Mouse (Mus musculus): Measurements from ENCODE around the gene Tubb4a. TPM values are rescaled to one million over a fixed set of nuclear protein-coding genes. Genes with fewer than 3 reads are reported as not detected.

Gene Tubb4a
- total RNA-seq, 2 experiments from 2014 or later, result not detected

DNA sequence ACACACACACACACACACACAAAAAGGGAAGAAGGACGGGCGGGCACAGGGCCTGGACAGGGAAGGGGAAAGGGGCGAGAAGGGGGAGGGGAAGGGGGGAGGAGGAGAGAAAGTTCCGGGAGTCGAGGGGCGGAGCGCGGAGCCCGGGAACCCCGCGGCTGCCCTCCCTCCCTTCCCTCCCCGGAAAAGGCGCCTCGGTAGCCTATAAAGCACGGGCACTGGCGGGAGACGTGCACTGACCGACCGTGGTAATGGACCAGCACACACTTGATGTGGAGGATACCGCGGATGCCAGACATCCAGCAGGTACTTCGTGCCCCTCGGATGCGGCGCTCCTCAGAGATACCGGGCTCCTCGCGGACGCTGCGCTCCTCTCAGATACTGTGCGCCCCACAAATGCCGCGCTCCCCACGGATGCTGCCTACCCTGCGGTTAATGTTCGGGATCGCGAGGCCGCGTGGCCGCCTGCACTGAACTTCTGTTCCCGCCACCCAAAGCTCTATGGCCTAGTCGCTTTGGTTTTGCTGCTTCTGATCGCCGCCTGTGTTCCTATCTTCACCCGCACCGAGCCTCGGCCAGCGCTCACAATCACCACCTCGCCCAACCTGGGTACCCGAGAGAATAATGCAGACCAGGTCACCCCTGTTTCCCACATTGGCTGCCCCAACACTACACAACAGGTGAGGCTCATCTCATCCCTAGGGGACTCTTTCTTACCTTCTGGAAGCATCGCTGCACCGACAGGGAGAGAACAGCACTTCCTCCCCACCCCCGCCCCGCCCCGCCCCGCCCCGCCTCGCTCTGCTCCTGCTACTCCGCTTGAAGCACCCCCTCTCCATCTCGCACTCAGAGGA, 17.8 kb upstream of the Tubb4a start, which contains the start of gene Tnfsf9:
Gene Tnfsf9 (plus strand): TSS at position 145 of the 854 bp plus-strand sequence.
- no peak for ATAC-seq (replicated peaks; ENCODE audit: low FRiP score, poor library complexity, severe bottlenecking)

DNA sequence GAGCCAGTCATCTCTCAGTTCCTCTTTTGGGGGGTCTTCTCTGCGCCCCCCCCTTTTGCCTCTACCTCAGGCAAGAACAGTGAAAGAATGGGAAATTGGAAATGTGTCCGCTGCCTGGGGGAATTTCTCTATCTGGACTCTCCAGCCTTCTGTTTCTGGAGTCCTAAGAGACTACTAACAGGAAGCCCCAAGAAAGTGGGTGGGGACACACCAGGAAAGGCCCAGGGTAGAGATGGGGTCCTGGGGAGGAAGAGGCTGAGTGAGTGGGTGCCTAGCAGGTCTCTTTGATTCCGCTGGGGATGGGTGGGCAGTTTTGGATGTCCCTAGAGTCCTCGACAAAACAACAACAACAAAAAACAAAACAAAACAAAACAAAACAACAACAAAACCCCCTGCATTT, 16.9 kb upstream of the Tubb4a start:
- ATAC-seq (replicated peaks; ENCODE audit: low FRiP score, poor library complexity, severe bottlenecking), result no peak

DNA sequence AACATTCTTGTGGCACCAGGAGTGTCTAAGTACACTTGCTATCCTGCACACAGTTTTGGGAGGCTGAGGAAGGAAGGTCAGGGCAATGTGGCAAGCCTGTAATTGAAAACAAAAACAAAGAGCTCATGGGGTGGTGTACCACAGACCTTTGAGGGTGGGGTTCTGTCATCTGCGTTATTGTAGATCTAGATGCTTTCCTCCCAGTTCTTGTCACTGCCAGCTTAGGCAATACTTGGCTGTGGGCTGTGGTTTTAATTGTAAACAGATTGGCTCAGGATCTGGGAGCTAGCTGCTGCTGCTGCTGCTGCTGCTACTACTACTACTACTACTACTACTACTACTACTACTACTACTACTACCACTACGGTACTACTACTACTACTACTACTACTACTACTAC, 14.7 kb upstream of the Tubb4a start:
- no peak for ATAC-seq (replicated peaks; ENCODE audit: low FRiP score, poor library complexity, severe bottlenecking)

DNA sequence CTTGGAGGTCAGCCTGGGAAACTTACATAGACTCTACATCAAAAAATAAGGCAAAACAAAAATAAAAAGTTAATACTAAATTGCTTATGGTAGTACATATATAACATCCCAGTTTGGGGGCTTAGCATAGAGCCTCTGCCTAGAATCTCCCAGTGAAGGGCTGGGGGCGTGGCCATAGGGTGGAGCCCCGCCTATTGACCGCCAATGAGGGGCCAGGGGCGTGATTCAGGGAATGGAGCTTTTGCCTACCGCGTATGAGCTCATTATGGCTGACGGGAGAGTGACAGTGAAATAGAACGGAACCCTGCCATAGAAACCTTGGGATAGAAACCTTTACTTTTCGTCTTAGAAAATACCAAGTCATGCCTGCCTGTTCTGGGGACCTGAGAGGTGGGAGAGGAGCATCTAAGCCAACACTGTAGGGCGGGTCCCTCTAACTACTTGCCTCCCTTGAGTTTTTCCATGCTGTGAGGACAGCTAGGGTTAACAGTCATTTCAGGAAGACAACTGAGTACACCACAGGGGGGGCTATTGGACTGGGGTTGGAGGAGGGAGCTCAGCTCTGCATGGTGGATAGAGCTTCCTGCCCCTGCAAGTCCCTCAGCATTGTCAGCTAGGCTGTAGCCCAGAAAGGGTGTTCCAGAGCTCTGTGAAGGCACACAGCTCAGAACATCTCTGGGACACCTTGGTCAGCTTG, 12.2 kb upstream of the Tubb4a start:
- ATAC-seq (replicated peaks; ENCODE audit: low FRiP score, poor library complexity, severe bottlenecking), result no peak

DNA sequence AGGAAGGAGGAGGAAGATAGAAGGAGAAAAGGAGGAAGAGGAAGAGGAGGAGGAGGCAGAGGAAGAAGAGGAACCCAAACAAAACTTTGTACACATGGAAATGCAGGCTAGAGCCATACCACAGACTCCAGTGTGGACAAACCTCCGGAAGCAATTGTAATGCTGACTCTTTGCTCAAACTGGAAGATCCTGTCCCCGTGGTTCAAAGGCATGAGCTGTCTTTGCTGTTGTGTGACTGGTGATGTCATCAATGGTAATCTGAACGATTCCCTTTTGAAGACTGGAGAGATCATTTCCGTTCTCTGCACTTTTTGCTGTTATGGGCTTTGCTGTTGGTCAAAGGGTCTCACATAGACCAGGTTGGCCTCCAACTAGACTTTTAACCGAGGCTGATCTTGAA, 10.7 kb upstream of the Tubb4a start:
- no peak for ATAC-seq (replicated peaks; ENCODE audit: low FRiP score, poor library complexity, severe bottlenecking)

DNA sequence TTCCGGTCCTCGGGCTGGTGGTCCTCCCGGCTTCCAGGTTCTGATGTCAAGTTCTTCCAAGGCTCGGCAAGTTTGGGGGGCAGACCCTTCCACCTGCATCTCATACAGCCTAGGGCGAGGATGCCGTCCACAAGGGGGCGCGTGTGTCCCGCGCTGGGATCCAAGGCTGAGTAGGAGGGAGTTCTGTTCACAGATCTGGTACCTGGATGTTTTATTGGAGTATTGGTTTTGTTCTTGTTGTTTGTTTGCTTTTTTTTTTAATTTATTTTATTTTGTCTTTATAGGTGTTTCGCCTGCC, 9.0 kb upstream of the Tubb4a start:
- peak; percentile 48; the same call in 1 of the 2 replicates for ATAC-seq (replicated peaks; ENCODE audit: low FRiP score, poor library complexity, severe bottlenecking)

- ATAC-seq (replicated peaks; ENCODE audit: low FRiP score, poor library complexity, severe bottlenecking), result peak; percentile 49; the same call in 1 of the 2 replicates
Observed at GRCm38 (mm10) chr17:57095855-57096622, 8.5 kb upstream of the Tubb4a start.

DNA sequence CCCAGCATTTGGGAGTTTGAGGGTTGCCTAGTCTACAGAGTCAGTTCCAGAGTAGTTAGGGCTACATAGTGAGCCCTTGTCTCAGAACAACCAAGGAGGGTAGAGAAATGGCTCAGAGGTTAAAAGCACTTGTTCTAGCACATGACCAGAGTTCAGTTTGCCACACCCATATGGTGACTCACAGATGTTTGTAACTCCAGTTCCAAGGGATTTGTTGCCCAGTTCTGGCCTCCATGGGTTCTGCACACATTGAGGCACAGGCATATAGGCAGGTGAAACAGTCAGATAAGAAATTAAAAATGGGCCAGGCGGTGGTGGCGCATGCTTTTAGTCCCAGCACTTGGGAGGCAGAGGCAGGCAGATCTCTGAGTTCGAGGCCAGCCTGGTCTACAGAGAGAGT, 6.6 kb upstream of the Tubb4a start:
- no peak for ATAC-seq (replicated peaks; ENCODE audit: low FRiP score, poor library complexity, severe bottlenecking)

- no peak for ATAC-seq (replicated peaks; ENCODE audit: low FRiP score, poor library complexity, severe bottlenecking)
Observed at GRCm38 (mm10) chr17:57085970-57086757, 1.4 kb downstream of the Tubb4a start.

DNA sequence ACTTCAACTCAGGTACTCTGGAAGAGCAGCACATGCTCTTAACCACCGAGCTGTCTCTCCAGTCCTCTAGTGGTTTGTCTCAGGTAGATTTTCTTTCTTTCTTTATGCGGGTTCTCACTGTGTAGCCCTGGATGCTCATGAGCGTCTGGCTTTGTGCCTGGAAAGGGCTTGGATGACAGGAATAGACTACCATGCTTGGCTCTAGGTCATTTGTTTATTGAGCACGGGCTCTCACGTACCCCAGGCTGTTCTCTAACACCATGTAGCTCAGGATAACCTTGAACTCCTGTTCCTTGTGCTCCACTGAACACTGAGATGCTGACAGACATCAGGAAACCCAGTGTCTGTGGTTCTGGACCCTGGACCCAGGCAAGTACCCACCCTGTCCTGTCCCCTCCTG, 5.1 kb downstream of the Tubb4a start:
- ATAC-seq (replicated peaks; ENCODE audit: low FRiP score, poor library complexity, severe bottlenecking), result no peak

DNA sequence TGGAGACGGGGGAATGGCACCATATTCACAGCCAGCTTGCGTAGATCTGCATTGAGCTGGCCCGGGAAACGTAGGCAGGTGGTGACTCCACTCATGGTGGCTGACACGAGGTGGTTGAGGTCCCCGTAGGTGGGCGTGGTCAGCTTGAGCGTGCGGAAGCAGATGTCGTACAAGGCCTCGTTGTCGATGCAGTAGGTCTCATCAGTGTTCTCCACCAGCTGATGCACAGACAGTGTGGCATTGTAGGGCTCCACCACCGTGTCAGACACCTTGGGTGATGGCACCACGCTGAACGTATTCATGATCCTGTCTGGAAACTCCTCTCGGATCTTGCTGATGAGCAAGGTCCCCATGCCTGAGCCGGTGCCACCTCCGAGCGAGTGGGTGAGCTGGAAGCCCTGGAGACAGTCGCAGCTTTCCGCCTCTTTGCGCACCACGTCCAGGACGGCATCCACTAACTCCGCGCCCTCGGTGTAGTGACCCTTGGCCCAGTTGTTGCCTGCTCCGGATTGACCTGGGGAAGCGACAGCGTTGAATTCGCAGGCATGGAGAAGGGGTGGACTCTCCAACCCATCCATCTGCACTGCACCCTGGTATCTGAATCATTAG, 6.2 kb downstream of the Tubb4a start:
- no peak for ATAC-seq (replicated peaks; ENCODE audit: low FRiP score, poor library complexity, severe bottlenecking)

DNA sequence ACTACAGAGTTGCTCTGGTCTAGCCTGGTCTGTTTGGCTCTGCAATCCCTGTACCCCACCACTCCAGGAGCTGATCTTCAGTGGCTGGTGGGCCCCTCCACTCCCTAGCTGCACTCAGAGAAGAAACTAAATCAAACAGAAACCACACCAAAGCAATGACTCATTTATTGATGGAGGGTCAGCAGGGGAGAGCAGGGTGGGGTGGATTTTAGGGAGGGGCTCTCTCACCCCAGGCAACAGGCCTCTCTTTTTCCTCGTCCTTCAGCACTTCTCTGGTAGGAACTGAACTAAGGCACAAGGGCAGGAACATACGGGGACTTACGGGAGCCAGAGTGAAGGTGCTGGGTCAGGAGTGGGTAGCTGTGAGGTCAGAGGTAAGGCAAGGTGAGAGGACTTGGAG, 7.7 kb downstream of the Tubb4a start:
- no peak for ATAC-seq (replicated peaks; ENCODE audit: low FRiP score, poor library complexity, severe bottlenecking)

GRCm38 (mm10) chr17:57078336-57078735, 9.2 kb downstream of the Tubb4a start, which contains the start of gene Dennd1c:
Gene Dennd1c (minus strand): TSS chr17:57078514.
- ATAC-seq (replicated peaks; ENCODE audit: low FRiP score, poor library complexity, severe bottlenecking), result no peak

DNA sequence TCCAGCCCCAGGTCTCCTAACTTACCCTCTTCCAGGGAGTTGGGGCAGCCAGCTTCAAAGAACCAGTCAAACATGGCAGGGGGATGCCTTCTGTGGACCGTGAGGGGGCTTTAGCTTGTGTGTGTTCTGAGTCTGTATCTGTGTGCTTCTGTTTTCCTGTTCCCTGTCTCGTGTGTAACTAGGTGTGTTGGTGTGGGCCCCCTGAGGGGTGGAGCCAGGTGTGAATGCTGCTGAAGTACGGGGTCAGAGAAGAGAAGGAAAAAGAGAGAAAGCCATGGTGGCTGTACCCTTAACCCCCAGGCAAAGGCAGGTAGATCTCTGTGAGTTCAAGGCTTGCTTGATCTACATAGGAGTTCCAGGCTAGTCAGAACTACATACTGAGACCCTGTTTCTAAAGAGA, 10.7 kb downstream of the Tubb4a start:
- no peak for ATAC-seq (replicated peaks; ENCODE audit: low FRiP score, poor library complexity, severe bottlenecking)

- no peak for ATAC-seq (replicated peaks; ENCODE audit: low FRiP score, poor library complexity, severe bottlenecking)
Observed at GRCm38 (mm10) chr17:57070699-57071098, 16.9 kb downstream of the Tubb4a start.

DNA sequence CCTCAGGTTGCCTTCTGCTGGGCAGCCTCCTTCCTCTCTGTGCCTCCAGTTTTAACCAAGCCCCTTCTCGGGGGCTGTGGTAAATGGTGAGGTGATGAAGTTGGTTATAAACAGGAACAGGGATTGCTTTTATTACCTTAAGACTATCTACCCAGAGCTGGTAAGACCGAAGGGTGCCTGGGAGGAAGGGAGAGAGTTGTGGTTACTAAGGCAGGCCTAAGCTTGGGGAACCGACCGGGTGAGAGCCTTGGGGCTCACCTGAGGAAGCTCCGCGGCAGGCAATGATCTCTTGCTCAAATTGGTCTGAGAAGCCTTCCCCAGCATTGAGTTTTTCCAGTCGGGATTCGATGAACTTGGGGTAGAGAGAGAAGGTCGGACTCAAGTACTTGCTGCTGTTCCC, 17.3 kb downstream of the Tubb4a start:
- ATAC-seq (replicated peaks; ENCODE audit: low FRiP score, poor library complexity, severe bottlenecking), result no peak

DNA sequence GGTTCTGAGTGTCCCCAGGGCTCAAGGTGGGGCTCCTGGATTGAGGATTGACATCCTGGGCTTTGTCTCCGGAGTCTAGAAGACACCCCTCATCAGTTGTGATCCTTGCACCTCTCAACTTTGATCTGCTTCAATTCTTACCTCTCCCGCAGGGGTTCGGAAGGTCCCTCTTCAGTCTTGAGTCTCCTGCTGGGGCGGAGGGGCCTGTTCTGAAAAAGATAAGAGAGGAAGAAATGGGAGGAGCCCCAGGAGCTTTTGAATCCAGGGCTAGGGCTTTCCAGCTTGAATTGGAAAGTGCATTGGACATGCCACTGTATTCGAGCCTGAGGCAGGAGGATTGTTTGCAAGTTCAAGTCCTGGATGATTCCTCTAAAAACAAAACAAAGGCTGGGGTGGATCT, 20.7 kb downstream of the Tubb4a start:
- no peak for ATAC-seq (replicated peaks; ENCODE audit: low FRiP score, poor library complexity, severe bottlenecking)

GRCm38 (mm10) chr17:57063031-57063430, 24.6 kb downstream of the Tubb4a start:
- ATAC-seq (replicated peaks; ENCODE audit: low FRiP score, poor library complexity, severe bottlenecking), result no peak

DNA sequence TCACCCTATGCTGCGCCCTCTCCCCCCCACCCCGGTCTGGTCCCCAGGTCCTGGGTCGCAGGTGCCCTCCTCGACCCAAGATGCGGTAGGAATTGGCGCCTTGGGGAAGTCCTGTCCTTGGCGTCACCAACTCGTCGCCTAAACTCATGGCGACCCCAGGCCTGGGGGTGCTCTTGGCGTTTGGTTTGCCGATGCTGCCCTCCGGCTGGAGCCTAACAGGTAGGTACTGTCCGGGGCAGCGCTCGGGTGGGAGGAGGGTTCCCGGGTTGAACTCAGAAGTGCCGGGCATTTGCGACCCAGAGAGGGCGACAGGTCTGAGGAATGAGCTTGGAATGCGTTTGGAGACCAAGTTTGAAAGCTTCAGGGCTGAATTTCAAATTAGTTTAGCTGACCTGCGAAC, 25.0 kb downstream of the Tubb4a start:
- no peak for ATAC-seq (replicated peaks; ENCODE audit: low FRiP score, poor library complexity, severe bottlenecking)

Measured in erythroblast, adult 5-6 weeks (primary cell).